Mouse (Mus musculus) thymus, adult 2 months (tissue): ENCODE results near the gene Xrcc1.

Experiments used
- CTCF ChIP-seq: fragments of 200-500 bp; IDR thresholded peaks from 2 replicates; pipeline ENCODE4 v1.5.1; 2012; ENCODE audit warnings: mild to moderate bottlenecking, control low read depth, low read length, moderate library complexity, borderline replicate concordance; ENCODE audit not compliant: control insufficient read depth, poor library complexity, insufficient read depth; ENCODE audit errors: extremely low read depth
- POLR2A ChIP-seq: fragments of 200-500 bp; IDR thresholded peaks from 2 replicates; pipeline ENCODE4 v1.6.1; 2012; ENCODE audit warnings: mild to moderate bottlenecking, low read length, control low read depth, moderate library complexity; ENCODE audit not compliant: control insufficient read depth, poor library complexity, insufficient read depth; ENCODE audit errors: extremely low read depth

DNA sequence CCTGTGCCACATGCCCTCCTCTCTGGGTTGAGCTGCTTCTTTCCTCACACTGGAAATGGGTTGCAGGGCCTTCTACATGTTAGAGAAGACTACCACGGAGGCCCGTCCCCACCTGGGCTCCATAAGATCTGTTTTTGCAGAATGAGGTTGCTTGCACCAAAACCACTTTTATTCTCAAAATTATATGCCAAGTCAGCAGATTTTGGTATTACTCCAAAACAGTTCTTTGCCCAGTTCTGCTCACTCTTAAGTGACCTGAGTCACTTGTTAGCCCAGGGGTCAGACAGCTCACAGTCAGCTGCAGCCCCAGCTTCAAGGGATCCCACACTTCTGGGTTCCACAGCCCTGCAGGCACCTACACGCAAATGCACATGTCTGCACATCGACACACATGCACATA lies 15.4 kb downstream of the Xrcc1 start:
- TF ChIP-seq CTCF (no peak), POLR2A (no peak)
